Mouse (Mus musculus) retina, postnatal 1 day (tissue): ENCODE measurements at regions not wholly inside any gene's neighbourhood (a gene's known extent, or its start where the extent isn't known, plus 50 kb on each side); places are given as distances from the start of the nearest gene placed in this dataset.

Source experiments
- DNase-seq: peaks from one replicate; pipeline ENCODE4 v3.0.0-alpha.2; 2012

- DNase-seq, result peak; percentile 81
These were observed 252.7 kb upstream of the Dnajc24 start for GRCm38 (mm10) chr2:106256012-106256411.

GRCm38 (mm10) chr2:106234358-106234757, 231.0 kb upstream of the Dnajc24 start:
- DNase-seq, result peak; percentile 89

GRCm38 (mm10) chr2:106231136-106231535, 227.8 kb upstream of the Dnajc24 start:
- no peak for DNase-seq

GRCm38 (mm10) chr2:106230021-106230420, 226.7 kb upstream of the Dnajc24 start:
- DNase-seq, result no peak

- DNase-seq, result peak; percentile 67
These were observed 224.9 kb upstream of the Dnajc24 start for GRCm38 (mm10) chr2:106228249-106228648.

GRCm38 (mm10) chr2:106216169-106216568, 212.8 kb upstream of the Dnajc24 start:
- no peak for DNase-seq

- DNase-seq, result no peak
These were observed 210.4 kb upstream of the Dnajc24 start for GRCm38 (mm10) chr2:106213740-106214139.

GRCm38 (mm10) chr2:106210773-106211172, 207.4 kb upstream of the Dnajc24 start:
- DNase-seq, result no peak

GRCm38 (mm10) chr2:106208767-106209250, 205.5 kb upstream of the Dnajc24 start:
- no peak for DNase-seq

GRCm38 (mm10) chr2:106200130-106200529, 196.8 kb upstream of the Dnajc24 start:
- no peak for DNase-seq

- DNase-seq, result peak; percentile 94
These were observed 191.8 kb upstream of the Dnajc24 start for GRCm38 (mm10) chr2:106195170-106195569.

- peak; percentile 96 for DNase-seq
These were observed 191.1 kb upstream of the Dnajc24 start for GRCm38 (mm10) chr2:106194369-106195023.

GRCm38 (mm10) chr2:106193889-106194347, 190.6 kb upstream of the Dnajc24 start:
- DNase-seq, result peak; percentile 62

- no peak for DNase-seq
These were observed 187.4 kb upstream of the Dnajc24 start for GRCm38 (mm10) chr2:106190579-106191322.

- no peak for DNase-seq
These were observed 180.3 kb upstream of the Dnajc24 start for GRCm38 (mm10) chr2:106183651-106184050.

- peak; percentile 83 for DNase-seq
These were observed 178.7 kb upstream of the Dnajc24 start for GRCm38 (mm10) chr2:106182051-106182450.

- DNase-seq, result peak; percentile 90
These were observed 159.3 kb upstream of the Dnajc24 start for GRCm38 (mm10) chr2:106162681-106163080.

- DNase-seq, result peak; percentile 60
These were observed 158.5 kb upstream of the Dnajc24 start for GRCm38 (mm10) chr2:106161877-106162276.

GRCm38 (mm10) chr2:106149701-106150100, 146.4 kb upstream of the Dnajc24 start:
- no peak for DNase-seq

GRCm38 (mm10) chr2:106140931-106141330, 137.6 kb upstream of the Dnajc24 start:
- no peak for DNase-seq

- DNase-seq, result no peak
These were observed 97.7 kb upstream of the Dnajc24 start for GRCm38 (mm10) chr2:106101002-106101401.

GRCm38 (mm10) chr2:106086121-106086520, 82.8 kb upstream of the Dnajc24 start:
- DNase-seq, result peak; percentile 75

GRCm38 (mm10) chr2:106083801-106084800, 80.8 kb upstream of the Dnajc24 start:
- peak; percentile 94 for DNase-seq
